Comparison of ENCODE assay signal across 27 mouse cellular contexts in genomic region chr4:49662231-49662630, GRCm38 (mm10). TPM values are rescaled to one million over a fixed set of nuclear protein-coding genes. Genes with fewer than 3 reads are reported as not detected.
"Had no signal": no experiment of that assay in that cellular context is flagged by ENCODE, and none has a peak within 500 bp of the region (broad histone marks: within the 10 kb centered on the region; RNA-seq: fewer than 3 reads in every experiment).

No protein-coding gene starts in this region.

- H3K27ac ChIP-seq: hindbrain, postnatal 0 days; left cerebral cortex, adult 2 months; limb, embryonic 12.5 days; limb, embryonic 15.5 days; liver, embryonic 14.5 days; midbrain, embryonic 10.5 days; midbrain, embryonic 13.5 days; neural tube, embryonic 13.5 days; stomach, postnatal 0 days had no signal

- H3K4me2 ChIP-seq: limb, embryonic 12.5 days; limb, embryonic 15.5 days; liver, embryonic 11.5 days; midbrain, embryonic 13.5 days; neural tube, embryonic 13.5 days had no signal

- H3K9ac ChIP-seq: limb, embryonic 12.5 days; limb, embryonic 15.5 days; liver, embryonic 14.5 days; liver, postnatal 0 days; midbrain, embryonic 13.5 days; neural tube, embryonic 13.5 days had no signal

- H3K27me3 ChIP-seq: limb, embryonic 12.5 days; limb, embryonic 15.5 days; megakaryocyte, embryonic 14.5 days; midbrain, embryonic 13.5 days; neural tube, embryonic 13.5 days had no signal

- H3K9me3 ChIP-seq: limb, embryonic 12.5 days; limb, embryonic 15.5 days; megakaryocyte, embryonic 14.5 days; midbrain, embryonic 10.5 days; midbrain, embryonic 13.5 days; neural tube, embryonic 13.5 days had no signal

- H3K4me3 ChIP-seq: left cerebral cortex, adult 2 months; limb, embryonic 12.5 days; limb, embryonic 15.5 days; megakaryocyte, embryonic 14.5 days; midbrain, embryonic 10.5 days; midbrain, embryonic 13.5 days; myocyte; neural tube, embryonic 13.5 days had no signal

- ATAC-seq: hindbrain, postnatal 0 days; inflammation-experienced regulatory T-cells, adult 6 months; intestine, embryonic 16.5 days; liver, postnatal 0 days; midbrain, embryonic 13.5 days; midbrain, embryonic 16.5 days had no signal

- H3K4me1 ChIP-seq: limb, embryonic 12.5 days; limb, embryonic 15.5 days; megakaryocyte, embryonic 14.5 days; midbrain, embryonic 10.5 days; midbrain, embryonic 13.5 days; neural tube, embryonic 13.5 days had no signal

- DNase-seq: kidney, adult 18-20 months; kidney, adult 9 months; kidney, postnatal 14 days; kidney, postnatal 4 days; layer of hippocampus, postnatal 36 days; left cerebral cortex, postnatal 4 days; liver, postnatal 0 days; thymus, adult 2 months; thymus, postnatal 14 days had no signal

RNA-seq across cellular contexts. Expression of gene Ppp3r2, which starts 19.6 kb away (rescaled TPM):
- total RNA-seq: monocyte, adult 5-6 weeks; neutrophil, adult 5-6 weeks had no signal
- polyA plus RNA-seq: inflammation-experienced regulatory T-cells, adult 6 months; liver, embryonic 14.5 days; liver, postnatal 0 days; midbrain, embryonic 10.5 days; myocyte; small intestine, adult 2 months had no signal
